Mouse (Mus musculus): ENCODE measurements around the gene Aagab.

GRCm38 (mm10) chr9:63662759-63663158, 60.3 kb downstream of the Aagab start:
- TF ChIP-seq POLR2A (IDR thresholded peaks at IDR 0.05; ENCODE audit: low read depth, low read length) (no peak), CTCF (IDR thresholded peaks at IDR 0.05; ENCODE audit: extremely low read depth, insufficient read length, insufficient replicate concordance, low read depth, low read length) (no peak)

Data from small intestine, adult 2 months (tissue).